Mouse (Mus musculus) kidney, adult 2 months (tissue): ENCODE measurements at regions not wholly inside any gene's neighbourhood (a gene's known extent, or its start where the extent isn't known, plus 50 kb on each side); places are given as distances from the start of the nearest gene placed in this dataset.

Source experiments
- CTCF ChIP-seq: fragments of 200-500 bp; conservative IDR thresholded peaks from 2 replicates; pipeline ENCODE4 v1.5.1; 2011; ENCODE audit warnings: low read depth, mild to moderate bottlenecking, control low read depth, low read length, moderate library complexity, mixed read lengths; ENCODE audit not compliant: insufficient read depth, insufficient read length
- POLR2A ChIP-seq: fragments of 200-500 bp; IDR thresholded peaks from one replicate; pipeline ENCODE4 v1.6.1; 2011; ENCODE audit warnings: low read depth, low read length, control low read depth

DNA sequence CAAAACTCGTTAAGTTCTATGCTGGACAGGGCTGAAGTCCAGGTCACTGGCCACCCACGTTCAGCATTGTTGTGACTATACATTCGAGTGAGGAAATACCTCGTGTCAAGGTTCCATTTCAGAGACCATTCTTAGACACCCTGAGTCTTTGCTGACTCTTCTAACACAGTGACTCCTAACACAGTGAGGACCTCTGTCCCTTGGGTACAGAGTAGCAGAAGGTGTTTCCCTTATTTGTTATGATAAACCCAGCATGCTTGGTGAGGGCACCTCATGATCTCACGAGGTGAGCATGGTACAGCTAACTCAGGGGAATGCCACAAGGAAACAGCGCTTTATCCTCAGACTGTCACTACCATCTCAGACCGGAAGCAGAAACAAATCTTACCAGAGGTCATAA, 480.2 kb upstream of the Pmfbp1 start:
- TF ChIP-seq CTCF (no peak), POLR2A (no peak)
